In genomic region chr10:43574956-43575355, GRCm38 (mm10) we compare ENCODE assay signal across 9 mouse cellular contexts. TPM values are rescaled to one million over a fixed set of nuclear protein-coding genes. Genes with fewer than 3 reads are reported as not detected.
A peak's percentile ranks its signal among the peaks of the same experiment; 100 is the strongest.
DNase-seq lines count a peak whose midpoint lies in the region; ATAC-seq lines count a peak whose summit lies in the region.
"Had no signal": no experiment of that assay in that cellular context is flagged by ENCODE, and none has a peak within 500 bp of the region (broad histone marks: within the 10 kb centered on the region; RNA-seq: fewer than 3 reads in every experiment).

No protein-coding gene starts in this region.

- peak; percentile 66 for DNase-seq in kidney, adult 11 months
- peak; percentile 81 for DNase-seq in adrenal gland, postnatal 25 days
- peak; percentile 82 for DNase-seq in embryonic facial prominence, embryonic 10.5 days (ENCODE audit: low spot score)
- DNase-seq in limb, embryonic 10.5 days (ENCODE audit: low spot score), result peak; percentile 88
- DNase-seq in retina, adult 2 months (ENCODE audit: low read depth, low spot score), result peak; percentile 48
- peak; percentile 81 for DNase-seq in thymus, postnatal 25 days

- H3K4me1 ChIP-seq in kidney, embryonic 14.5 days (ENCODE audit: control insufficient read depth, insufficient read depth, low read length), result peaks cover 5% of the 10 kb centered on the region; the same call in 1 of the 2 replicates
- H3K4me1 ChIP-seq in embryonic facial prominence, embryonic 10.5 days, result peaks cover 15% of the 10 kb centered on the region
- H3K4me1 ChIP-seq in limb, embryonic 10.5 days, result peaks cover 17% of the 10 kb centered on the region

- no peak overlapping the region for H3K9ac ChIP-seq in kidney, embryonic 14.5 days (ENCODE audit: low read depth, low read length)

- no peaks in the 10 kb centered on the region for H3K27me3 ChIP-seq in kidney, embryonic 14.5 days (ENCODE audit: control insufficient read depth, insufficient read depth, low read length)
- peaks cover 15% of the 10 kb centered on the region for H3K27me3 ChIP-seq in embryonic facial prominence, embryonic 10.5 days (replicated peaks; ENCODE audit: low read depth, poor library complexity, severe bottlenecking)
- H3K27me3 ChIP-seq in limb, embryonic 10.5 days (ENCODE audit: low read depth, poor library complexity, severe bottlenecking), result no peaks in the 10 kb centered on the region

- H3K9me3 ChIP-seq in kidney, embryonic 14.5 days (ENCODE audit: control insufficient read depth, low read length), result peaks cover 11% of the 10 kb centered on the region
- peaks cover 10% of the 10 kb centered on the region for H3K9me3 ChIP-seq in embryonic facial prominence, embryonic 10.5 days
- H3K9me3 ChIP-seq in limb, embryonic 10.5 days (replicated peaks), result peaks cover 5% of the 10 kb centered on the region; the same call in 1 of the 2 replicates

- H3K4me2 ChIP-seq in kidney, embryonic 14.5 days (replicated peaks; ENCODE audit: low read depth, low read length), result no peak overlapping the region

- H3K4me3 ChIP-seq in kidney, embryonic 14.5 days (ENCODE audit: low read length), result no peak overlapping the region
- no peak overlapping the region for H3K4me3 ChIP-seq in embryonic facial prominence, embryonic 10.5 days
- H3K4me3 ChIP-seq in limb, embryonic 10.5 days, result no peak overlapping the region
- H3K4me3 ChIP-seq: erythroblast, embryonic 14.5 days had no signal

- no peak for ATAC-seq in kidney, embryonic 14.5 days (ENCODE audit: low FRiP score, low TSS enrichment)
- ATAC-seq in hematopoietic stem cell, adult 5-6 weeks (replicated peaks in 1 of 2; ENCODE audit: insufficient read depth in 1 of 2, low FRiP score in 2 of 2, low TSS enrichment in 1 of 2, low read depth in 1 of 2, poor library complexity in 2 of 2, severe bottlenecking in 2 of 2), result peak; percentile 47 to 54

- 2% methylated on average over 3 of the region's 3 CpGs for WGBS in kidney, embryonic 14.5 days
- under 1% methylated on average over 3 of the region's 3 CpGs for WGBS in embryonic facial prominence, embryonic 10.5 days
- 5% methylated on average over 3 of the region's 3 CpGs for WGBS in limb, embryonic 10.5 days

- H3K27ac ChIP-seq in kidney, embryonic 14.5 days (ENCODE audit: low read depth, low read length), result no peak overlapping the region
- H3K27ac ChIP-seq in embryonic facial prominence, embryonic 10.5 days (replicated peaks), result no peak overlapping the region
- H3K27ac ChIP-seq in limb, embryonic 10.5 days, result 0 out of 2 replicates have a peak overlapping the region, but pooled peaks have one; percentile 44

- no peaks in the 10 kb centered on the region for H3K36me3 ChIP-seq in kidney, embryonic 14.5 days (ENCODE audit: control insufficient read depth, insufficient read depth, low read length)
- H3K36me3 ChIP-seq in embryonic facial prominence, embryonic 10.5 days (replicated peaks), result no peaks in the 10 kb centered on the region
- peaks cover 5% of the 10 kb centered on the region; the same call in 1 of the 2 replicates for H3K36me3 ChIP-seq in limb, embryonic 10.5 days

RNA-seq across cellular contexts. Expression of gene Cd24a, which starts 3.1 kb away (rescaled TPM):
- polyA plus RNA-seq in kidney, embryonic 14.5 days (2014; fragmentation: Nextera tagmentation; extraction: Ambion mirVana), result 609 and 623 TPM in 2 replicates
- total RNA-seq in adrenal gland, postnatal 25 days (2021), result 24.7 and 26.6 TPM in 2 replicates
- polyA plus RNA-seq in embryonic facial prominence, embryonic 10.5 days (2016; fragmentation: Nextera tagmentation; extraction: Ambion mirVana), result 362 and 367 TPM in 2 replicates
- 515 and 534 TPM in 2 replicates for total RNA-seq in hematopoietic stem cell, adult 5-6 weeks (2017)
- polyA plus RNA-seq in limb, embryonic 10.5 days (2016; fragmentation: Nextera tagmentation; extraction: Ambion mirVana), result 568 and 623 TPM in 2 replicates

RNA-seq across cellular contexts. Expression of gene 1700021F05Rik, which starts 34.2 kb away (rescaled TPM):
- 73.1 and 80.8 TPM in 2 replicates for polyA plus RNA-seq in kidney, embryonic 14.5 days (2014; fragmentation: Nextera tagmentation; extraction: Ambion mirVana)
- 74.7 and 90.2 TPM in 2 replicates for total RNA-seq in adrenal gland, postnatal 25 days (2021)
- polyA plus RNA-seq in embryonic facial prominence, embryonic 10.5 days (2016; fragmentation: Nextera tagmentation; extraction: Ambion mirVana), result 60.1 and 66.2 TPM in 2 replicates
- 45.8 and 46.2 TPM in 2 replicates for total RNA-seq in hematopoietic stem cell, adult 5-6 weeks (2017)
- 59.7 and 63.5 TPM in 2 replicates for polyA plus RNA-seq in limb, embryonic 10.5 days (2016; fragmentation: Nextera tagmentation; extraction: Ambion mirVana)

RNA-seq across cellular contexts. Expression of gene Gm9803, which starts 51.1 kb away (rescaled TPM):
- polyA plus RNA-seq in kidney, embryonic 14.5 days (2014; fragmentation: Nextera tagmentation; extraction: Ambion mirVana), result 10.1 and 11.9 TPM in 2 replicates
- total RNA-seq in adrenal gland, postnatal 25 days (2021), result 16.5 and 34.2 TPM in 2 replicates
- polyA plus RNA-seq in embryonic facial prominence, embryonic 10.5 days (2016; fragmentation: Nextera tagmentation; extraction: Ambion mirVana), result 13.9 and 14.3 TPM in 2 replicates
- total RNA-seq in hematopoietic stem cell, adult 5-6 weeks (2017), result 2.0 and 5.2 TPM in 2 replicates
- 11.1 and 14.8 TPM in 2 replicates for polyA plus RNA-seq in limb, embryonic 10.5 days (2016; fragmentation: Nextera tagmentation; extraction: Ambion mirVana)
